Mouse (Mus musculus) ES-E14 (cell line): ENCODE data around the gene Tspan13. TPM values are rescaled to one million over a fixed set of nuclear protein-coding genes. Genes with fewer than 3 reads are reported as not detected.

Experiments used
- DNase-seq: peaks from one replicate; pipeline ENCODE4 v3.0.0-alpha.2; 2013; ENCODE audit warnings: low read depth, low spot score
- H3K27ac ChIP-seq: 2 replicates; pipeline ENCODE4 v1.5.1; 2012; ENCODE audit warnings: low read depth, mild to moderate bottlenecking, low read length, moderate library complexity, mixed read lengths; ENCODE audit not compliant: poor library complexity, insufficient read depth, severe bottlenecking
- H3K36me3 ChIP-seq: 2 replicates; pipeline ENCODE4 v1.6.1; 2012; ENCODE audit warnings: mild to moderate bottlenecking, low read length, moderate library complexity, mixed read lengths; ENCODE audit not compliant: control insufficient read depth, poor library complexity, insufficient read depth, severe bottlenecking
- H3K4me1 ChIP-seq, 2 experiments: fragments of 150-350 bp in 1 of 2; sonication (generic) in 1 of 2; 2 replicates each; pipeline ENCODE4 v1.6.1; 2012; ENCODE audit warnings: low read length in 2 of 2, mild to moderate bottlenecking in 1 of 2, mixed read lengths in 1 of 2; ENCODE audit not compliant: control insufficient read depth in 2 of 2, insufficient read depth in 2 of 2, poor library complexity in 1 of 2
- H3K4me3 ChIP-seq, 2 experiments: fragments of 150-350 bp in 1 of 2; sonication (generic) in 1 of 2; 2 replicates each; pipeline ENCODE4 v1.5.1; 2012; ENCODE audit warnings: low read length in 2 of 2, low read depth in 1 of 2, mild to moderate bottlenecking in 1 of 2, mixed read lengths in 1 of 2; ENCODE audit not compliant: insufficient read depth in 1 of 2, poor library complexity in 1 of 2, severe bottlenecking in 1 of 2
- H3K9ac ChIP-seq: 2 replicates; pipeline ENCODE4 v1.6.1; 2012; ENCODE audit warnings: low read depth, mild to moderate bottlenecking, low read length, mixed read lengths; ENCODE audit not compliant: poor library complexity, insufficient read depth, severe bottlenecking
- H3K9me3 ChIP-seq: fragments of 150-350 bp; sonication (generic); 2 replicates; pipeline ENCODE4 v1.6.1; 2012; ENCODE audit warnings: low read depth, mild to moderate bottlenecking, low read length; ENCODE audit not compliant: control insufficient read depth, insufficient read depth
- CHD2 ChIP-seq: IDR thresholded peaks from 2 replicates; pipeline ENCODE4 v1.6.1; 2014; ENCODE audit warnings: mild to moderate bottlenecking, low read depth, low read length, inconsistent platforms
- HCFC1 ChIP-seq: IDR thresholded peaks from 2 replicates; pipeline ENCODE4 v1.6.1; 2012; ENCODE audit warnings: low read length, inconsistent platforms, borderline replicate concordance; ENCODE audit not compliant: insufficient read depth
- MAFK ChIP-seq: IDR thresholded peaks from 2 replicates; pipeline ENCODE4 v1.6.1; 2014; ENCODE audit warnings: mild to moderate bottlenecking, low read depth, low read length, inconsistent platforms; ENCODE audit not compliant: insufficient read depth
- ZC3H11A ChIP-seq: IDR thresholded peaks from 2 replicates; pipeline ENCODE4 v1.6.1; 2012; ENCODE audit warnings: low read depth, mild to moderate bottlenecking, inconsistent platforms, low read length, borderline replicate concordance
- ZNF384 ChIP-seq: IDR thresholded peaks from 2 replicates; pipeline ENCODE4 v1.6.1; 2012; ENCODE audit warnings: low read depth, low read length, inconsistent platforms
- in situ Hi-C, 2 experiments: fragments of 600-800 bp; cut with MboI; formaldehyde crosslinking; loops; one replicate each; pipeline ENCODE4 v1.15.1; 2025; ENCODE audit warnings: low sequenced_read_pairs in 2 of 2, inconsistent platforms in 1 of 2; ENCODE audit not compliant: unreplicated experiment in 2 of 2
- total RNA-seq: library from RNA; depleted of rRNA; stranded (reverse); fragments of 300-350 nt; gene quantifications from 2 replicates; pipeline ENCODE4 v1.2.3, GENCODE M21; 2012

Tspan13 gene
- total RNA-seq, 1 experiment: 31.9 TPM

GRCm38 (mm10) chr12:36041703-36042347, 475 bp downstream of the Tspan13 start:
- Histone ChIP-seq H3K36me3 (no peaks in the 10 kb centered on the region), H3K27ac (no peak overlapping the region; the same call in 1 of the 2 replicates), H3K9me3 (no peaks in the 10 kb centered on the region), H3K4me3 (peak overlapping the region; percentile 94 to 97), H3K9ac (peak overlapping the region; percentile 92), H3K4me1 (peaks cover 0 to 2% of the 10 kb centered on the region in 2 experiments; a peak in 1 of 4 replicates)
- no peak for TF ChIP-seq CHD2
- in situ Hi-C loops: no loop called here
- DNase-seq: peak; percentile 31

- DNase-seq: no peak
- Histone ChIP-seq H3K9me3 (no peaks in the 10 kb centered on the region), H3K4me1 (no peaks in the 10 kb centered on the region), H3K9ac (no peak overlapping the region), H3K27ac (no peak overlapping the region), H3K36me3 (no peaks in the 10 kb centered on the region), H3K4me3 (peak overlapping the region in 1 of 2 experiments; percentile 97; a peak in 2 of 4 replicates)
- no peak for TF ChIP-seq CHD2
- TF ChIP-seq ZC3H11A: no peak
- no peak for TF ChIP-seq HCFC1
- TF ChIP-seq MAFK: no peak
- TF ChIP-seq ZNF384: no peak
- in situ Hi-C loops: no loop called here
Measured at GRCm38 (mm10) chr12:36041281-36041589, 1.1 kb downstream of the Tspan13 start.

DNA sequence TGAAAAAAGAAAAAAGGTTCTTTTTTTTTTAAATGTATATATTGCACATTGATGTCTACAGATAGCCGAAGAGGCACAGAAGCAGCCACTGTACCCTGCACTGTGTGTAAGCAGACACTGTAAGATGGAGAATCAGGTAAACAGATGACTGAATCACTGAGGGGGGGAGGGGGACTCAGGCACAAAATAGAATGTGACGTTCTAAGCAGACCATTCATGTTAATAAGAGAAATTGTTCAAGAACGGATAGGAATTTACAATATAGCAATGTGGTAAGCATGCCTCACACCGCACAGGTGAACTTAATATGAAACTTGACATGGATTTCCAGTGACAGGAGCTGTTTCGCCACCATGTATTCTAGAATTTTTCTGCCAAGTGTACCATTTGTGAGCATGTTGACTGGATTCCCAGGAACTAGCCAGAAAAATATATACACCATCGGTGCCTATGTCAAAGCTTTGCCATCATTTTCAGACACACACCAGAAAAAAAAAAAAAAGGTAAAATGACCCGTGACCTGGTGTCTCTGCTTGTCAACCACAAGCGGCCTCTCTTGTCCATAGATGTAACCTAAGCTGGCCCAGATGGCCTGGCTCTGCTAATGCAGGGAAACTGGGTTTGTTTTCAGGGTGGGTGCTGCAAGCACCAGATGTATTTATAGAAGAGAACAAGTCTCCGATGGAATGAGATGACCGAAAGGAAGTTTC, 1.6 kb downstream of the Tspan13 start:
- no peak for DNase-seq
- no peak overlapping the region for H3K4me3 ChIP-seq
- H3K4me1 ChIP-seq: no peaks in the 10 kb centered on the region
- H3K9ac ChIP-seq: no peak overlapping the region
- no peak overlapping the region for H3K27ac ChIP-seq
- H3K36me3 ChIP-seq: no peaks in the 10 kb centered on the region
- in situ Hi-C loops: no loop called here
- H3K9me3 ChIP-seq: no peaks in the 10 kb centered on the region
- TF ChIP-seq CHD2: no peak
- TF ChIP-seq ZNF384: no peak
- TF ChIP-seq ZC3H11A: no peak
- TF ChIP-seq MAFK: no peak
- no peak for TF ChIP-seq HCFC1

DNA sequence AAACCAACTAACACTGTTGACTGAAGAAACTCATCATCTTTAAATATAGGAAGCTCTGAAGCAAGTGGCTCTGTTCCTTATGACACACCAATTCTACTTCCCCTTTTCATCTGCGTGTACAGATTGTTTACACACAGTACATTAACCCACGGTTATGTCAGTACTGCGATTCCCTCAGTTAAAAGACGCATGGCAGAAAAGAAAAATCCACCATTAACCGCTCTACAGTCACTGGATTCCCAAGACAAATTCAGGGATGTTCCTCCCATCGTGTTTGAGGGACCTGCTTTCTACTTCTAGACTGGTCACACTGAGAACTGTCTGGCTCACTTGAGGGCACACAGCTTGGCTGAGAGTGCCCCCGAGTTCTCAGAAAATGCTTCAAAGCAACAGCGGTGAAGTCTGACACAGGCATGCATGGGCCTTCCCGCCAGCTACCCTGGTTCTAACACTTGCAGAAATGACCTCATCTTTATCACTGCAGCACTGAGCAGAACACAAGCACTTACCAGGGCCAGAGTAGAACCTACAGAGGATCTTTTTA, 2.7 kb downstream of the Tspan13 start:
- no peak overlapping the region for H3K9ac ChIP-seq
- H3K4me1 ChIP-seq: no peaks in the 10 kb centered on the region
- in situ Hi-C loops: no loop called here
- H3K9me3 ChIP-seq: no peaks in the 10 kb centered on the region
- H3K27ac ChIP-seq: no peak overlapping the region
- no peaks in the 10 kb centered on the region for H3K36me3 ChIP-seq
- no peak for TF ChIP-seq ZC3H11A
- no peak overlapping the region for H3K4me3 ChIP-seq
- DNase-seq: no peak

- Histone ChIP-seq H3K4me3 (no peak overlapping the region), H3K27ac (no peak overlapping the region), H3K36me3 (no peaks in the 10 kb centered on the region), H3K4me1 (no peaks in the 10 kb centered on the region), H3K9ac (no peak overlapping the region), H3K9me3 (no peaks in the 10 kb centered on the region)
- TF ChIP-seq ZNF384 (no peak), HCFC1 (no peak)
- no peak for DNase-seq
- in situ Hi-C loops: no loop called here
Measured at GRCm38 (mm10) chr12:36036776-36037175, 5.5 kb downstream of the Tspan13 start.
